Mouse (Mus musculus) brain, embryonic 14.5 days (tissue): Measurements from ENCODE around the gene Gm42742. TPM values are rescaled to one million over a fixed set of nuclear protein-coding genes. Genes with fewer than 3 reads are reported as not detected.

Source experiments
- DNase-seq: peaks from one replicate; pipeline ENCODE4 v3.0.0-alpha.2; 2011; ENCODE audit warnings: low read depth
- CTCF ChIP-seq: fragments of 200-500 bp; IDR thresholded peaks from 2 replicates; pipeline ENCODE4 v1.5.1; 2012; ENCODE audit warnings: inconsistent platforms, mild to moderate bottlenecking, moderate library complexity, borderline replicate concordance; ENCODE audit not compliant: insufficient read depth, insufficient read length; ENCODE audit errors: extremely low read depth
- POLR2A ChIP-seq: fragments of 200-500 bp; IDR thresholded peaks from 2 replicates; pipeline ENCODE4 v1.6.1; 2012; ENCODE audit warnings: mild to moderate bottlenecking, inconsistent platforms, borderline replicate concordance; ENCODE audit not compliant: poor library complexity, insufficient read depth, insufficient read length, severe bottlenecking; ENCODE audit errors: extremely low read depth
- polyA plus RNA-seq: library from polyadenylated mRNA; depleted of rRNA; stranded (reverse); fragments of >200 nt; gene quantifications from 2 replicates; pipeline ENCODE4 v1.2.3, GENCODE M21; 2012

Gm42742 gene
- polyA plus RNA-seq, 1 experiment = 77.9 TPM

DNA sequence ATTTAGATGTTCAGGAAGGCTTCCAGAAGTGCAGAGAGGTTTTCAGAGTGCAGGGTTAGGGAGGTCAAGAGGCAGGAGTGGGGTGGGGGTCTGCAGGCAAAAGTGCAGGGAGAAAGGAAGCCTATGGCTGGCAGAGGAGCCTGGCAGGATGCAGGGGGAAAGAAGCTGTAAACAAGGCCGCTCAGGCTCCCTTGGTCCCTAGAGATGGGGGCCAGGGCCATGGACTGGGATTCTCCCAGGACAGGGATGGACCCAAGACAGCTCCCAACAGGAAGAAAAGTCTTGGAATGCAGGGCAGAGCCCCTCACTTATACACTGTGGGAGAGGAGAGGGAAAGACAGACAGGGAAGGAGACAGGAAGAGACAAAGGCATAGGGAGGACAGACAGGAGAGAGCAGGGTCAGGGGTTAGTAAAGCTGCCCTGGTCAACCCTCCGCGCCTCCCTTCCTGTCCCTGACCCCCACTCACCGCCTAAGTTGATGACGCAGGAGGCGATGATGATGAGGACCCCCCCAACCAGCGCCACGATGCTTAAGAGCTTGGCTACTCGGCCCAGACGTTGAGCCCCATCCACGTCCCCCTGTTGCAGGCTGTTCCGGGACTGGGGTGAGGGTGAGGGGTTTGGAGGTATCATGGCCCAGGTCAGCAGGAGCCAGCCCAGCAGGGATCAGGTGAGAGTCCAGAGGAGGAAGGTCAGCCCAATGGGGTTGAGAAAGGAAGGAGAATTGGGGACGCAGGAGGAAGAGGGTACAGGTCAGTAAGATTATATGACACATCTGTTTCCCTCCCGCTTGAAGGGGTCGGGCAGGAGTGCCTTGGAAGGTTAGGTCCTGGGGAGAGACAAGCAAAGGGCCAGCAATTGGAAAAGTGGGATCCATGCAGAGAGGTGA is 2.2 kb downstream of the Gm42742 start:
- DNase-seq = no peak
- TF ChIP-seq POLR2A (no peak), CTCF (no peak)

DNA sequence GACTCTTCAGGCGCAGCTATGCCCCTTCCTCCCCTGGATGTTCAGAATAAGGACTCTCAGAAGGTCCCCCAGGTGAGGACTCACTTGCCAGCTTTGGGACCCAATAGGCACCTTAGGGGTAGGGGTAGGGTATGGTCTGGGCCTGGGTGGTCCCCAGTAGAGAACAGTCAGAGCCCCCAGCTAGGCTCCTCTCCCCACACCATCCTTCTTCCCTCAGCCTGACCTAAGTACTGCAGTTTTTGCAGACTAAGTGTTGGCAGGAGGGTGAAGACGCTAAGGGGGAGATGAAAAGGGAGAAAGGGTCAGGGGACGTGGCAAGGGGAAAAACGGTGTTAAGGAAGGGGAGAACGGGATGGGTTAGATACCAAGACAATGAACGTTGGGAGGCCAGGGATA is 2.9 kb downstream of the Gm42742 start:
- no peak for DNase-seq

DNA sequence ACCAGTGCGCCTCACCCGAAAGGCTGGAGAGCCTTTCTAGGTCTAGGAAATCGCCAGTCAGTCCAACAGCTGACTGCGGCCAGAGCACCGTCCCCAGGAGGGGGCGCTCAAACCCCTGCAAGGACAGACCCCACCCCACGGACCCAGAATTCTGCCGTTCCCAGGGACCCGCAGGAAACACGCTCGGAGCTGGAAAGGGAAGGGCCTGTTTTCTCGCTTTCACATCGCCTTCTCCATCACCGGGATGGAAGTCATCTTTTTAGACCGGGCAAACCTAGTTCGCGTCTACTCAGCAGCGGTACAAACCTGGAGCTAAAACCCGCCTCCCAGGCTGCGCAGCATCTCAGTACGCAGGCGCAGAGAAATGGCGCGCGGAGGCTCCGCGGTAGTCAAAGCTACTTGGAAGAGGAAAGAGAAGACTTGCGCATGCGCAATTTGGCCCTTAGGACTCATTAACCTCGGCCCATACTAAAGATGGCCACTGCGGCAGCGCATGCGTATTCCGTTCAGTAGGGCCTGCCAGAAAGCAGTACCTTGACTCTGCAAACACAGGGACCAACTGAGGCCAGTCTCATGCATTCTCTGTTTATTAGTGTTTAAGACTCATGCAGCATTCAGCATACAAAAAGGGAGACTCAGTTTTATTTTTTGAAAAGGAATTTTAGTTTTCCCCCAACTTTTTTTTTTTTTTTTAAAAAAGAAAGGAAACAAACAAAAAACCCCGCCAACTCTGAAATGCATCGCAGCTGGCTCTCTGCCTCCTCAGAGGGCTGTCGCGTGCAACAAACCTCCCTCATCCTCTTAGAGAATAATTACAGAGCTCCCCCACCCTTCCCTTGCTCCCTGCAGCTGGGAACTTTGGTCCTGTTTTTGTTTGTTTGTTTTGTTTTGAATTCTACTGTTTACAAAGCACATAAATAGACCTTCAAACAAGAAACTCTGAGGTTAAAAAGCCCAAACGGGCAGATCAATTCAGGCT is 3.6 kb downstream of the Gm42742 start, which contains the start of gene Pagr1a:
TSS of gene Pagr1a (minus strand) at position 382 of the 979 bp plus-strand sequence.
- peak; percentile 85 for TF ChIP-seq CTCF
- TF ChIP-seq POLR2A = no peak; the same call in 1 of the 2 replicates
- peak; percentile 100 for DNase-seq

More for the DNA sequence above, 2.9 kb downstream of the Gm42742 start:
- TF ChIP-seq CTCF (no peak), POLR2A (no peak)

DNA sequence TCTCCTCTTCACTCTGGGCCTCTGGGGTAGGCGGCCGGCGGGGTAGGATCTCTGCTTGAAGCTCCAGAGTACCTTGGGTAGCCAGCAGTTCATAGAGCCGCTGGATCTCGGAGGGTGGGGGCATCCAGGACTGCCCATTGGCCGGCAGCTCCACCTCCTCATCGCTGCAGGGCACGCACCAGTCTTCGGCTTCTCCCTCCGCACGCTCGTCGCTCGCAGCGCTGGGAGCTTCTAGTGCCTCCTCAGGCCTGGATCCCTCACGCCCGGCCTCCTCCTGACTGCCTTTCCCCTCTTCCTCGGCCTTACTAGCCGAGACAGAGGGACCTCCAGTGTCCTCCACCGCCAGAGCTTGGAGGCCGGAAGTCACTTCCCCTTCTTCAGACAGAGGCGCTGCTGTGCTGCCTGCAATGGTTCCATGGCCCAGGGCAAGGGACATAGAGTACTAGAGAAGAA is 4.4 kb downstream of the Gm42742 start:
- DNase-seq = no peak
- TF ChIP-seq POLR2A (no peak; the same call in 1 of the 2 replicates), CTCF (no peak)

DNA sequence TGATC is 4.6 kb downstream of the Gm42742 start, which contains the start of gene Pagr1b:
TSS of gene Pagr1b (minus strand) at position 4 of the 5 bp plus-strand sequence.
- DNase-seq = no peak
- TF ChIP-seq POLR2A = no peak
- no peak for TF ChIP-seq CTCF

DNA sequence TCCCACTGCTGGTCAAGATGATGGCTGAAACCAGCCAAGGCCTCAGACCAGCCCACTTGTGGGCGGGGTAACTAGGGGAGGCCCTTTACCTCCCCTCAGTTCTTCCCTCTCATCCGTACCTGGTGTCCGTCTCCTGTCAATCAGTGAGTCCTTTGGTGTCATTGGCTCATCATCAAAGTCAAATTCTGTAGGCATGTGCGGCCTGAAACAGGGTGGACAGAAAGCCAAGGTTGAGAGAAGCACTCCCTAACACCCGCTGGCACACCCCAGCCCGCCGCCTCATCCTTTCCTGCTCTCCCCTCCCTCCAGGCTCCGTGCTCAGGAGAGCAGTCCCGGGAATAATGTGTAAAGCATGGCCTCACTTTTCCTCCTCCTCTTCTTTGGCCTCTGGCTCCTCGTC is 4.8 kb downstream of the Gm42742 start:
- DNase-seq = peak; percentile 57
- TF ChIP-seq CTCF = no peak
- TF ChIP-seq POLR2A = no peak

DNA sequence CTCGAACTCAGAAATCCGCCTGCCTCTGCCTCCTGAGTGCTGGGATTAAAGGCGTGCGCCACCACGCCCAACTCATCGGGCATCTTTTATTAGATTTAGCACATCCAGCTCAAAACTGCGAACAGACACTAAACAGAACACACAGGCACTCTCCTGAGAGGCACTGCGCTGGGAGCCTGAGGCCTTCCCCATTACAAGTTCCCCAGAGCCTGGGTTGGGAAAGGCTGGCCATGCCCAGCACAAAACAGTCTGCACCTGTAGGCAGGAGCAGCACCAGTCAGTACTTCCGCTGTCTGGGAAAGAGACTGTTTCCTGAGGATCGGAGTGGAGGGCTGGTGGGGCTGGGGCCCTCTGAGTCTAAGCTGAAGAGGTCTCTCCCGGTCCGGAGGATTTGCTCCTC is 5.9 kb downstream of the Gm42742 start:
- DNase-seq = no peak

DNA sequence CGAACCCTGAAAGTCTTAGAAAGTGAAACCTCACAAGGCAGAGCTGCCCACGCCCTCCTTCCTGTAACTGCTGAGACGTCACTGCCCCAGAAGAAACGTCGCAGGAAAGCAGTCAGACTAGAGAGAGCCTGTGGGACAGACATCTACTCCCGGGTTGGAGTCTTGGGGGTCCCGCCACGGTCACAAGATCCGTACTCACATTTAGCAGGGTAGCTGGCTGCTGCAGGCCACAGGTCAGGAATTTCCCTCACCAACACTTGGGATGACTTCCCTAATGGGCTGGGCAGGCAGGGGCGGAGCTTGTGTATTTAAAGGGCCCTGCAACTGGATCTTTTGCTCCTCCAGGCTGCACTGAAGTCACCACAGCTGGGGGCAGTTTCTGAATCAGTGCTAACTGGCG is 6.6 kb downstream of the Gm42742 start, which contains the start of gene Mvp:
TSS of gene Mvp (minus strand) at position 302 of the 400 bp plus-strand sequence.
- no peak for DNase-seq
- TF ChIP-seq POLR2A = no peak
- no peak for TF ChIP-seq CTCF

More for the DNA sequence above, 5.9 kb downstream of the Gm42742 start:
- TF ChIP-seq CTCF (no peak), POLR2A (no peak)

DNA sequence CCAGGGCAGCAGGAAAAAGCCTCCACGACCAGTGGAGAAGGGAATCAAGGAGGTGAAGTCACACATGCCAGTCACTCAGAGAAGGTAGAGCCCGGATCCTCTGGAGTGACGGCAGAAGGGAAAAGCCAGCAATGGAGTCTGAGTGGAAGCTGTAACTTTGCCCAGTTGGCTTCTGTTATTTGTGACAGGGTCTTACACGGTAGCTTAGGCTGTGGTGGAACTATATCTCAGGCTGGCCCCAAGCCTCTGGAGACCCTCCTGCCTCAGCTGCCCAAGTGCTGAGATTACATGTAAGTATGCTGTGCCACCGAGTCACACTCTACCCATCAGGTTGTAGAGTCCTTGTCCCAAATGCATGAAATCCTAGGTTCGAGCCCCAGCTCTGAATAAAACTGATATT is 7.5 kb downstream of the Gm42742 start:
- TF ChIP-seq CTCF (no peak), POLR2A (no peak)
- DNase-seq = no peak

DNA sequence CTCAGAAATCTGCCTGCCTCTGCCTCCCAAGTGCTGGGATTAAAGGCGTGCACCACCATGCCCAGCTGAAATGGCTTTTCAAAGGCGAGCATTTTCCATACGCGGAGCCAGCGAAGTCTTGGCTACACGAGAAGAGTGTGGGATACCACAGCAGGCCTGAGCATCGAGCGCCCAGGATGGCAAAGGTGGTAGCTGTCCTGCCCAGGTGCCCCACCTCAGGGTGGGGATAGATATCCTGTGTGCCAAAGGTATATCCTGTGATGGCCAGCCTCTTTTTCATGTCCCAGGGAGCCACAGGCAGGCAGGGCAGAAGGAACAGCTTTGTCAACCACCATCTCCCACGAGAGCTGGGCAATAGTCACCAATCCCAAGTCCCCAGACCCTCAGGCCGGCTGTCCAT is 8.1 kb downstream of the Gm42742 start:
- TF ChIP-seq POLR2A (no peak), CTCF (no peak)
- no peak for DNase-seq

DNA sequence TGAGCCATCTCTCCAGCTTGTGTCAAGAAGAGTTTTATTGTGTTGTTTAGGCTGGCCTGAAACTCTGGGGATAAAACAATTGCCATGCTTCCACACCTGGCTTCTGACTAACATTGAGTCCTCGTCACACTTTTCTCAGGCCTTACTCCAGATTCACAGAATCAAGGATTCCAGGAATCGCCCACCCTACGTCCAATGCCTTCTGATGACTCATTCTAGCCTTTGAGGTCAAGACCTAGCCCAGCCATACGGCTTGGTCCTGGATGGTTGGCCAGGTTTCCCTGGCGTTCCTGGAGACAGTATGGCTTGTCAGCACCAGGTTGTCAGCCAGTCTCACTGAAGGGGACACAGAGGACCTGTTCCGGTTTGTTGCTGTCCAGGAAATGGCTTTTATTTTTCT is 8.5 kb downstream of the Gm42742 start:
- no peak for TF ChIP-seq POLR2A
- no peak for TF ChIP-seq CTCF
- DNase-seq = no peak
